Mouse (Mus musculus): ENCODE measurements around the gene Bpifb4. TPM values are rescaled to one million over a fixed set of nuclear protein-coding genes. Genes with fewer than 3 reads are reported as not detected.

Gene Bpifb4
- polyA plus RNA-seq, 1 experiment, result not detected

DNA sequence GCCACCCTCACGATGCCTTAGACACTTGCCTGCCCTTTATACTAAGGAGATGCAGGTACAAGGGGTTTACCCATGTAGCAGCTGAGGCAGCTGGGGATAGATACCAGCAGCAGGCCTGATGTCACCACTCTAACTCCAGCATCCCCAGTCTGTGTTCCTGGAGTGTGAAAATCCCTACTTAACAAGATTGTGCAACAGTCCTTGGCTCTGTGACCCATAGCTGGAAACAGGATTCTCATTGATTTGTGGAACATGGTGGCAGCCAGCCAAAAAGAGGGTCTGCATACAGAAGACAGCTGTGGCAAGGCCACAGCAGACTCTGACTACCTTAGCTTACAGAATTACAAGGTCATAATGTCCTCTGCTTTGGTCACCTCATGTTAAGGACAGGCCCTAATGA lies 67.1 kb downstream of the Bpifb4 start:
- Histone ChIP-seq H3K27me3 (ENCODE audit: control insufficient read depth, insufficient read depth, low read length, poor library complexity, severe bottlenecking) (no peaks in the 10 kb centered on the region), H3K27ac (ENCODE audit: insufficient read depth, low read length) (no peak overlapping the region), H3K4me1 (ENCODE audit: control insufficient read depth, insufficient read depth, low read length) (no peaks in the 10 kb centered on the region), H3K9me3 (replicated peaks; ENCODE audit: control insufficient read depth, insufficient read depth, low read length, poor library complexity, severe bottlenecking) (no peaks in the 10 kb centered on the region), H3K9ac (ENCODE audit: low read depth, poor library complexity, severe bottlenecking) (no peak overlapping the region), H3K36me3 (ENCODE audit: control insufficient read depth, insufficient read depth, low read length, poor library complexity, severe bottlenecking) (no peaks in the 10 kb centered on the region), H3K4me3 (ENCODE audit: low read depth, low read length) (no peak overlapping the region)
- TF ChIP-seq EP300 (IDR thresholded peaks at IDR 0.05; ENCODE audit: insufficient read depth, low read depth, low read length), result no peak

DNA sequence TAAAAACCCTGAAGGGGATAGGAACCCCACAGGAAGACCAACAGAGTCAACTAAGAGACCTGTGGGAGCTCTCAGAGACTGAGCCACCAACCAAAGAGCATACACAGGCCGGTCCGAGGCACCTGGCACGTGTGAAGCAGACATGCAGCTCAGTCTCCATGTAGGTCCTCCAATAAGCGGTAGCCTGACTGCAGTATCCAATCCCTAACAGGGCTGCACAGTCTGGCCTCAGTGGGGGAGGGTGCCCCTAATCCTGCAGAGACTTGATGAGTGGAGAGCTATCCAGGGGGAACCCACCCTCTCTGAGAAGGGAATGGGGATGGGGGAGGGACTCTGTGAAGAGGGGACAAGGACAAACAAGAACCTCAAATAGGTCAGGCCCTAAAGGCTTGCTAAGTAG lies 67.7 kb downstream of the Bpifb4 start:
- H3K27me3 ChIP-seq (ENCODE audit: control insufficient read depth, insufficient read depth, low read length, poor library complexity, severe bottlenecking), result no peaks in the 10 kb centered on the region
- H3K4me3 ChIP-seq (ENCODE audit: low read depth, low read length), result no peak overlapping the region
- H3K36me3 ChIP-seq (ENCODE audit: control insufficient read depth, insufficient read depth, low read length, poor library complexity, severe bottlenecking), result no peaks in the 10 kb centered on the region
- no peaks in the 10 kb centered on the region for H3K4me1 ChIP-seq (ENCODE audit: control insufficient read depth, insufficient read depth, low read length)
- no peak for TF ChIP-seq EP300 (IDR thresholded peaks at IDR 0.05; ENCODE audit: insufficient read depth, low read depth, low read length)
- no peak overlapping the region for H3K9ac ChIP-seq (ENCODE audit: low read depth, poor library complexity, severe bottlenecking)
- H3K9me3 ChIP-seq (replicated peaks; ENCODE audit: control insufficient read depth, insufficient read depth, low read length, poor library complexity, severe bottlenecking), result no peaks in the 10 kb centered on the region
- H3K27ac ChIP-seq (ENCODE audit: insufficient read depth, low read length), result no peak overlapping the region

DNA sequence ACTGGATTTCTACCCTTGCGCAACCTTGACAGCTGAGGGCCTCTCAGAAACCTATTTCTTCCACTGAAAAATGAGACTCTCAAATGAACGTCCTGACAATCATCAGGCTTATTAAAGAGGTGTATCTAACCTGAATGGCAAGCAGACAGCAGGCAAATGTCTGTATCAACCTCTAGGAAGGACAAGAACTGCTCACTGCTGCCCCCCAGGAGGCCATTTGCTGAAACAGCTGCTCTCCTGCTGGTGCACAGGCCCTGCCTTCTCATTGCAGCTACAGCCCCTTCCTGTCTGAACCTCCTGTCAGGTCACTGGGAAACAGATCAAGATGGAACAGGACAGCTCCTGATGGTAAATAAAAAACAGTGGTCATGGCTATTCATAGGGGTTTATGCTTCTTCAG lies 68.3 kb downstream of the Bpifb4 start:
- no peak overlapping the region for H3K4me3 ChIP-seq (ENCODE audit: low read depth, low read length)
- H3K27me3 ChIP-seq (ENCODE audit: control insufficient read depth, insufficient read depth, low read length, poor library complexity, severe bottlenecking), result no peaks in the 10 kb centered on the region
- TF ChIP-seq EP300 (IDR thresholded peaks at IDR 0.05; ENCODE audit: insufficient read depth, low read depth, low read length) (no peak), POLR2A (IDR thresholded peaks at IDR 0.05; ENCODE audit: insufficient read depth, low read length) (no peak), CTCF (IDR thresholded peaks at IDR 0.05; ENCODE audit: low read depth, low read length) (no peak)
- no peaks in the 10 kb centered on the region for H3K4me1 ChIP-seq (ENCODE audit: control insufficient read depth, insufficient read depth, low read length)
- H3K27ac ChIP-seq (ENCODE audit: insufficient read depth, low read length), result no peak overlapping the region
- H3K36me3 ChIP-seq (ENCODE audit: control insufficient read depth, insufficient read depth, low read length, poor library complexity, severe bottlenecking), result no peaks in the 10 kb centered on the region
- no peak overlapping the region for H3K9ac ChIP-seq (ENCODE audit: low read depth, poor library complexity, severe bottlenecking)
- H3K9me3 ChIP-seq (replicated peaks; ENCODE audit: control insufficient read depth, insufficient read depth, low read length, poor library complexity, severe bottlenecking), result no peaks in the 10 kb centered on the region

DNA sequence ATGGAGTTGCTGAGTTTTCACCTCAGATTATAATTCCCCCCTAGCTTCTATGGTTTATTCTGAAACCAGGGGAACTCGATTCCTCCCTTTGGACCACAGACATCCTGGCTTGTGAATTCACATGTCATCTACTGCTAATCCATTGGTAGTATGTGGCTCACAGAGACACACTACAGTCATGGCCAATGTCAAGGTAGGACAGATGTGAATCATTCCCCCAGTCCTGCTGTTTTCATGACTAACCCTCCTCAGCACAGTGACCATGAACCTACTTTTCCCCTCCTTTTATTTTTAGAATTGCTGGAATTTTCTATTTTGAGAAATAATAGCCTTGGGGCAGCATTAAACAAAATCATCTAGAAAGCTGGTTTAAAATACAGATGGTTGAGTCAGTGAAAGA lies 69.4 kb downstream of the Bpifb4 start:
- no peaks in the 10 kb centered on the region for H3K9me3 ChIP-seq (replicated peaks; ENCODE audit: control insufficient read depth, insufficient read depth, low read length, poor library complexity, severe bottlenecking)
- no peak overlapping the region for H3K4me3 ChIP-seq (ENCODE audit: low read depth, low read length)
- no peaks in the 10 kb centered on the region for H3K4me1 ChIP-seq (ENCODE audit: control insufficient read depth, insufficient read depth, low read length)
- TF ChIP-seq EP300 (IDR thresholded peaks at IDR 0.05; ENCODE audit: insufficient read depth, low read depth, low read length), result no peak
- no peak for TF ChIP-seq CTCF (IDR thresholded peaks at IDR 0.05; ENCODE audit: low read depth, low read length)
- no peak for TF ChIP-seq POLR2A (IDR thresholded peaks at IDR 0.05; ENCODE audit: insufficient read depth, low read length)
- no peak overlapping the region for H3K27ac ChIP-seq (ENCODE audit: insufficient read depth, low read length)
- H3K27me3 ChIP-seq (ENCODE audit: control insufficient read depth, insufficient read depth, low read length, poor library complexity, severe bottlenecking), result no peaks in the 10 kb centered on the region
- no peak overlapping the region for H3K9ac ChIP-seq (ENCODE audit: low read depth, poor library complexity, severe bottlenecking)
- H3K36me3 ChIP-seq (ENCODE audit: control insufficient read depth, insufficient read depth, low read length, poor library complexity, severe bottlenecking), result no peaks in the 10 kb centered on the region

DNA sequence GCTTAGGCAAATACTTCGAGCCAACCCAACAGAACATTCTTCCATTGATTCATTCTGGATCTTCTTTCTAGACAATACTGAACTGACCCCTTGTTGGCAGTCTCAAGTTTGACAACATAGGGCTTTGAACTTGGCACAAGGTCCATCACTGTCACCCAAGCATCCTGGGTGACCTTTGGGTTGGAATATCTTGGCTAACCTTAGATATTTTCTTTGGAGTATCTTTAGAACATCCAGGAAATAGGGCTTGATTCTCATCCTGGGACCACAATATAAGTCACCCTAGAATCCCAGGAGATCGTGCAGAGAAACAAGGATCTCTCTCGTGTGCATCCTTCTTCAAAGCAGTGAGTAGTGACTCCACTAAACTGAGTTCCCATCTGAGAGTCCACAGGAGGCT lies 70.0 kb downstream of the Bpifb4 start, which contains the start of gene Bpifa2:
Gene Bpifa2 (plus strand): TSS at position 301 of the 400 bp plus-strand sequence.
- no peak within 1 kb of the TSS for H3K9ac ChIP-seq (ENCODE audit: low read depth, poor library complexity, severe bottlenecking)
- H3K27ac ChIP-seq (ENCODE audit: insufficient read depth, low read length), result no peak within 1 kb of the TSS
- H3K36me3 ChIP-seq (ENCODE audit: control insufficient read depth, insufficient read depth, low read length, poor library complexity, severe bottlenecking), result no peaks in the 10 kb centered on the region
- no peak within 1 kb of the TSS for H3K4me3 ChIP-seq (ENCODE audit: low read depth, low read length)
- H3K4me1 ChIP-seq (ENCODE audit: control insufficient read depth, insufficient read depth, low read length), result no peaks in the 10 kb centered on the region
- no peaks in the 10 kb centered on the region for H3K27me3 ChIP-seq (ENCODE audit: control insufficient read depth, insufficient read depth, low read length, poor library complexity, severe bottlenecking)
- TF ChIP-seq CTCF (IDR thresholded peaks at IDR 0.05; ENCODE audit: low read depth, low read length) (no peak), EP300 (IDR thresholded peaks at IDR 0.05; ENCODE audit: insufficient read depth, low read depth, low read length) (no peak), POLR2A (IDR thresholded peaks at IDR 0.05; ENCODE audit: insufficient read depth, low read length) (no peak)
- H3K9me3 ChIP-seq (replicated peaks; ENCODE audit: control insufficient read depth, insufficient read depth, low read length, poor library complexity, severe bottlenecking), result no peaks in the 10 kb centered on the region

Other genes with a start within 250 kb of the Bpifb4 start
- 5.5 and 5.6 TPM in 2 replicates for gene Dnmt3c, start 241.6 kb upstream of the Bpifb4 start, polyA plus RNA-seq (2011; ENCODE audit: insufficient read depth, insufficient read length, low read depth, missing spikeins)
- 184 and 190 TPM in 2 replicates for gene Mapre1, start 196.9 kb upstream of the Bpifb4 start, polyA plus RNA-seq (2011; ENCODE audit: insufficient read depth, insufficient read length, low read depth, missing spikeins)
- gene Efcab8, start 158.3 kb upstream of the Bpifb4 start, polyA plus RNA-seq (2011; ENCODE audit: insufficient read depth, insufficient read length, low read depth, missing spikeins), result 0.48 and 1.6 TPM in 2 replicates
- not detected in 2 replicates for gene Sun5, start 67.1 kb upstream of the Bpifb4 start, polyA plus RNA-seq (2011; ENCODE audit: insufficient read depth, insufficient read length, low read depth, missing spikeins)
- gene Bpifb2, start 63.2 kb upstream of the Bpifb4 start, polyA plus RNA-seq (2011; ENCODE audit: insufficient read depth, insufficient read length, low read depth, missing spikeins), result not detected in 2 replicates
- not detected in 2 replicates for gene Bpifb6, start 37.8 kb upstream of the Bpifb4 start, polyA plus RNA-seq (2011; ENCODE audit: insufficient read depth, insufficient read length, low read depth, missing spikeins)
- gene Bpifb3, start 20.0 kb upstream of the Bpifb4 start, polyA plus RNA-seq (2011; ENCODE audit: insufficient read depth, insufficient read length, low read depth, missing spikeins), result not detected in 2 replicates
- gene Bpifa6, start 36.7 kb downstream of the Bpifb4 start, polyA plus RNA-seq (2011; ENCODE audit: insufficient read depth, insufficient read length, low read depth, missing spikeins), result not detected in 2 replicates
- not detected in 2 replicates for gene Bpifa2, start 70.1 kb downstream of the Bpifb4 start, polyA plus RNA-seq (2011; ENCODE audit: insufficient read depth, insufficient read length, low read depth, missing spikeins)
- gene Bpifa3, start 192.1 kb downstream of the Bpifb4 start, polyA plus RNA-seq (2011; ENCODE audit: insufficient read depth, insufficient read length, low read depth, missing spikeins), result not detected in 2 replicates
- gene Bpifa1, start 204.7 kb downstream of the Bpifb4 start, polyA plus RNA-seq (2011; ENCODE audit: insufficient read depth, insufficient read length, low read depth, missing spikeins), result not detected in 2 replicates
- gene Bpifa5, start 224.4 kb downstream of the Bpifb4 start, polyA plus RNA-seq (2011; ENCODE audit: insufficient read depth, insufficient read length, low read depth, missing spikeins), result not detected in 2 replicates